22 mouse cellular contexts compared by ENCODE assay signal in genomic region chr4:100896260-100897010, GRCm38 (mm10).
A peak's percentile ranks its signal among the peaks of the same experiment; 100 is the strongest.
DNase-seq lines count a peak whose midpoint lies in the region; TF ChIP-seq lines count a peak whose summit lies in the region.
"Had no signal": no experiment of that assay in that cellular context is flagged by ENCODE, and none has a peak within 500 bp of the region (broad histone marks: within the 10 kb centered on the region; RNA-seq: fewer than 3 reads in every experiment).

No protein-coding gene starts in this region.

- H3K4me1 ChIP-seq in kidney, adult 2 months (ENCODE audit: control insufficient read depth, insufficient read depth, low read length) = peaks cover 9% of the 10 kb centered on the region
- H3K4me1 ChIP-seq: embryonic facial prominence, embryonic 10.5 days had no signal

- no peak overlapping the region for H3K27ac ChIP-seq in gastrocnemius, adult 2 months
- H3K27ac ChIP-seq in kidney, adult 2 months (ENCODE audit: insufficient read depth, low read depth, low read length) = no peak overlapping the region
- H3K27ac ChIP-seq: embryonic facial prominence, embryonic 10.5 days; embryonic facial prominence, embryonic 13.5 days; forebrain, embryonic 12.5 days; forebrain, embryonic 15.5 days had no signal

- H3K27me3 ChIP-seq in kidney, adult 2 months (replicated peaks; ENCODE audit: control insufficient read depth, insufficient read depth, low read length) = no peaks in the 10 kb centered on the region
- H3K27me3 ChIP-seq: embryonic facial prominence, embryonic 13.5 days; forebrain, embryonic 12.5 days; forebrain, embryonic 15.5 days; Patski had no signal

- no peaks in the 10 kb centered on the region for H3K36me3 ChIP-seq in kidney, adult 2 months (ENCODE audit: control insufficient read depth, insufficient read depth, low read length)
- H3K36me3 ChIP-seq: forebrain, embryonic 12.5 days; forebrain, embryonic 15.5 days had no signal

- intact Hi-C loops in gastrocnemius, adult 2 months (cut with DNase I) = no loop called here

- TF ChIP-seq POLR2A in kidney, adult 2 months (IDR thresholded peaks at IDR 0.05; ENCODE audit: low read depth, low read length) = no peak

- 57% methylated on average over 8 of the region's 8 CpGs for WGBS in kidney, adult 2 months

- no peak overlapping the region for H3K4me3 ChIP-seq in gastrocnemius, adult 2 months
- H3K4me3 ChIP-seq in kidney, adult 2 months (ENCODE audit: insufficient read depth, low read depth, low read length) = no peak overlapping the region
- H3K4me3 ChIP-seq: embryonic facial prominence, embryonic 10.5 days; embryonic facial prominence, embryonic 13.5 days; erythroblast, embryonic 14.5 days; forebrain, embryonic 12.5 days; forebrain, embryonic 15.5 days had no signal

- no peak for TF ChIP-seq CTCF in gastrocnemius, adult 2 months (IDR thresholded peaks at IDR 0.05)
- no peak for TF ChIP-seq CTCF in kidney, adult 2 months (conservative IDR thresholded peaks at IDR 0.05; ENCODE audit: insufficient read depth, insufficient read length, low read depth, low read length)

- DNase-seq in gastrocnemius, adult 2 months = peak; percentile 18
- no peak for DNase-seq in gastrocnemius, postnatal 25 days
- DNase-seq in kidney, adult 2 months = peak; percentile 68
- no peak for DNase-seq in kidney, postnatal 14 days
- DNase-seq in kidney, postnatal 36 days = peak; percentile 24 to 47
- DNase-seq in kidney, adult 18-20 months = no peak
- peak; percentile 41 for DNase-seq in Muller cell, postnatal 12 days (ENCODE audit: inconsistent ontology term)
- DNase-seq in urinary bladder, postnatal 4 days (ENCODE audit: low spot score in 2 of 2) = no peak
- DNase-seq: adrenal gland, postnatal 10 days; adrenal gland, postnatal 36 days; cerebellum, adult 11 months; cerebellum, adult 2 months; cerebellum, adult 9-11 months; cerebellum, postnatal 25 days; gastrocnemius, postnatal 10 days; heart, adult 11 months had no signal

Comparison
In these comparisons a context has a peak if more than half of its experiments do, and no peak if none do; other contexts are left out.
1. DNase-seq: peak in gastrocnemius, adult 2 months (single experiment), kidney, adult 2 months (single experiment), kidney, postnatal 36 days (2 of 2) and Muller cell, postnatal 12 days (single experiment); none in gastrocnemius, postnatal 25 days (single experiment), kidney, postnatal 14 days (single experiment), kidney, adult 18-20 months (single experiment) and urinary bladder, postnatal 4 days (0 of 2).